Mouse (Mus musculus) urinary bladder, postnatal 36 days (tissue): Measurements from ENCODE around the gene Wdr91.

Experiments
- DNase-seq, 2 experiments: peaks; one replicate each; pipeline ENCODE4 v3.0.0; 2022; ENCODE audit warnings: low spot score in 2 of 2, mixed read lengths in 1 of 2

Wdr91 gene

GRCm38 (mm10) chr6:34910371-34911219, at the start of gene Wdr91:
TSS of gene Wdr91 (minus strand) at chr6:34910876.
- peak; percentile 91 to 92 for DNase-seq

GRCm38 (mm10) chr6:34959131-34959530, 48.5 kb upstream of the Wdr91 start:
- no peak for DNase-seq

- DNase-seq = no peak
These were observed 45.2 kb upstream of the Wdr91 start for GRCm38 (mm10) chr6:34955862-34956241.

- DNase-seq = peak in 1 of 2 experiments; percentile 14
These were observed 44.5 kb upstream of the Wdr91 start for GRCm38 (mm10) chr6:34954926-34955861.

- DNase-seq = no peak
These were observed 41.4 kb upstream of the Wdr91 start for GRCm38 (mm10) chr6:34951956-34952667.

GRCm38 (mm10) chr6:34951518-34951917, 40.8 kb upstream of the Wdr91 start:
- DNase-seq = no peak

GRCm38 (mm10) chr6:34948461-34948860, 37.8 kb upstream of the Wdr91 start:
- no peak for DNase-seq

GRCm38 (mm10) chr6:34946486-34947079, 35.9 kb upstream of the Wdr91 start:
- no peak for DNase-seq

- no peak for DNase-seq
These were observed 32.8 kb upstream of the Wdr91 start for GRCm38 (mm10) chr6:34943499-34943898.

- no peak for DNase-seq
These were observed 31.8 kb upstream of the Wdr91 start for GRCm38 (mm10) chr6:34942446-34942845.

GRCm38 (mm10) chr6:34941496-34941895, 30.8 kb upstream of the Wdr91 start:
- no peak for DNase-seq

- no peak for DNase-seq
These were observed 28.8 kb upstream of the Wdr91 start for GRCm38 (mm10) chr6:34939451-34939850.

GRCm38 (mm10) chr6:34938929-34939325, 28.3 kb upstream of the Wdr91 start:
- no peak for DNase-seq

- no peak for DNase-seq
These were observed 27.7 kb upstream of the Wdr91 start for GRCm38 (mm10) chr6:34938280-34938928.

- DNase-seq = no peak
These were observed 26.1 kb upstream of the Wdr91 start for GRCm38 (mm10) chr6:34936743-34937142.

- DNase-seq = no peak
These were observed 22.0 kb upstream of the Wdr91 start for GRCm38 (mm10) chr6:34932633-34933032.

GRCm38 (mm10) chr6:34927594-34927993, 16.9 kb upstream of the Wdr91 start:
- DNase-seq = no peak

GRCm38 (mm10) chr6:34927156-34927555, 16.5 kb upstream of the Wdr91 start:
- DNase-seq = peak; percentile 57 to 61

- peak in 1 of 2 experiments; percentile 24 for DNase-seq
These were observed 11.3 kb upstream of the Wdr91 start for GRCm38 (mm10) chr6:34921941-34922340.

- no peak for DNase-seq
These were observed 10.0 kb upstream of the Wdr91 start for GRCm38 (mm10) chr6:34920631-34921030.

- no peak for DNase-seq
These were observed 9.3 kb upstream of the Wdr91 start, which contains the start of gene Stra8 for GRCm38 (mm10) chr6:34919956-34920355. TSS of gene Stra8 (plus strand) at chr6:34920163.
